ENCODE assay signal across 9 mouse cellular contexts in genomic region chr2:28038391-28039096, GRCm38 (mm10). TPM values are rescaled to one million over a fixed set of nuclear protein-coding genes. Genes with fewer than 3 reads are reported as not detected.
DNase-seq lines count a peak whose midpoint lies in the region; ATAC-seq and TF ChIP-seq lines count a peak whose summit lies in the region.
"Had no signal": no experiment of that assay in that cellular context is flagged by ENCODE, and none has a peak within 500 bp of the region (broad histone marks: within the 10 kb centered on the region; RNA-seq: fewer than 3 reads in every experiment).

No protein-coding gene starts in this region.

- no peaks in the 10 kb centered on the region for H3K27me3 ChIP-seq in liver, embryonic 12.5 days (replicated peaks)
- H3K27me3 ChIP-seq: liver, embryonic 15.5 days had no signal

- H3K9ac ChIP-seq in liver, embryonic 12.5 days, result no peak overlapping the region
- H3K9ac ChIP-seq: liver, embryonic 15.5 days had no signal

- H3K27ac ChIP-seq in gastrocnemius, adult 2 months, result no peak overlapping the region
- no peak overlapping the region for H3K27ac ChIP-seq in liver, embryonic 12.5 days

- TF ChIP-seq CTCF in gastrocnemius, adult 2 months (IDR thresholded peaks at IDR 0.05), result no peak

- WGBS in liver, embryonic 12.5 days (ENCODE audit: insufficient replicate concordance), result 80% methylated on average over 14 of the region's 14 CpGs

- H3K36me3 ChIP-seq in liver, embryonic 12.5 days, result peaks cover 19% of the 10 kb centered on the region; the same call in 1 of the 2 replicates

- intact Hi-C loops in gastrocnemius, adult 2 months (cut with DNase I), result no loop called here

- H3K4me1 ChIP-seq in liver, embryonic 12.5 days, result peaks cover 2% of the 10 kb centered on the region

- H3K4me3 ChIP-seq in gastrocnemius, adult 2 months, result no peak overlapping the region
- H3K4me3 ChIP-seq in liver, embryonic 12.5 days, result no peak overlapping the region
- H3K4me3 ChIP-seq: liver, embryonic 15.5 days had no signal

- H3K9me3 ChIP-seq in liver, embryonic 12.5 days (replicated peaks), result no peaks in the 10 kb centered on the region
- H3K9me3 ChIP-seq: liver, embryonic 15.5 days had no signal

- H3K4me2 ChIP-seq in liver, embryonic 12.5 days, result no peak overlapping the region
- H3K4me2 ChIP-seq: liver, embryonic 15.5 days had no signal

- ATAC-seq in liver, embryonic 12.5 days, result no peak

- DNase-seq in kidney, adult 9 months, result peak; percentile 40
- no peak for DNase-seq in kidney, postnatal 4 days
- peak; percentile 22 to 75 for DNase-seq in cerebellum, postnatal 4 days (ENCODE audit: low spot score in 2 of 2)
- DNase-seq in kidney, postnatal 25 days, result peak; percentile 44 to 61
- DNase-seq in right cerebral cortex, postnatal 14 days, result peak; percentile 46
- no peak for DNase-seq in gastrocnemius, adult 2 months
- no peak for DNase-seq in thymus, postnatal 36 days

RNA-seq across cellular contexts. Expression of gene Fcnb, which starts 46.1 kb away (rescaled TPM):
- not detected for total RNA-seq in gastrocnemius, adult 2 months (2021)
- polyA plus RNA-seq in liver, embryonic 12.5 days (2016; fragmentation: Nextera tagmentation; extraction: Ambion mirVana), result 6.0 and 8.5 TPM in 2 replicates

Comparison
In these comparisons a context has a peak if more than half of its experiments do, and no peak if none do; other contexts are left out.
1. DNase-seq: peak in kidney, adult 9 months (single experiment), cerebellum, postnatal 4 days (2 of 2), kidney, postnatal 25 days (2 of 2) and right cerebral cortex, postnatal 14 days (single experiment); none in kidney, postnatal 4 days (0 of 2), gastrocnemius, adult 2 months (single experiment) and thymus, postnatal 36 days (0 of 2).